Comparison of ENCODE assay signal across 8 mouse cellular contexts in genomic region chr5:129730344-129730743, GRCm38 (mm10). TPM values are rescaled to one million over a fixed set of nuclear protein-coding genes. Genes with fewer than 3 reads are reported as not detected.
A peak's percentile ranks its signal among the peaks of the same experiment; 100 is the strongest.
DNase-seq lines count a peak whose midpoint lies in the region; ATAC-seq and TF ChIP-seq lines count a peak whose summit lies in the region.

No protein-coding gene starts in this region.

- 85% methylated on average over 11 of the region's 11 CpGs for WGBS in hindbrain, embryonic 12.5 days
- 81% methylated on average over 11 of the region's 11 CpGs for WGBS in hindbrain, postnatal 0 days
- 63% methylated on average over 11 of the region's 11 CpGs for WGBS in kidney, embryonic 14.5 days
- 81% methylated on average over 11 of the region's 11 CpGs for WGBS in midbrain, embryonic 16.5 days

- no peak for TF ChIP-seq POLR2A in myocyte (IDR thresholded peaks at IDR 0.05; ENCODE audit: insufficient read length, low read depth)

- no peaks in the 10 kb centered on the region for H3K27me3 ChIP-seq in hindbrain, embryonic 12.5 days
- H3K27me3 ChIP-seq in hindbrain, postnatal 0 days (ENCODE audit: insufficient read depth, low read length) = no peaks in the 10 kb centered on the region
- no peaks in the 10 kb centered on the region for H3K27me3 ChIP-seq in kidney, embryonic 14.5 days (ENCODE audit: control insufficient read depth, insufficient read depth, low read length)
- no peaks in the 10 kb centered on the region for H3K27me3 ChIP-seq in myocyte (ENCODE audit: control insufficient read depth, insufficient read depth, insufficient read length)
- no peaks in the 10 kb centered on the region for H3K27me3 ChIP-seq in midbrain, embryonic 16.5 days (ENCODE audit: control insufficient read depth, insufficient read depth, low read depth, low read length)

- no peak overlapping the region; the same call in 1 of the 2 replicates for H3K4me2 ChIP-seq in hindbrain, embryonic 12.5 days (replicated peaks)
- H3K4me2 ChIP-seq in hindbrain, postnatal 0 days (ENCODE audit: low read depth, low read length) = no peak overlapping the region
- no peak overlapping the region for H3K4me2 ChIP-seq in kidney, embryonic 14.5 days (replicated peaks; ENCODE audit: low read depth, low read length)
- peak overlapping the region; percentile 35 for H3K4me2 ChIP-seq in myocyte (ENCODE audit: low read depth)
- H3K4me2 ChIP-seq in midbrain, embryonic 16.5 days (ENCODE audit: low read length) = no peak overlapping the region

- peak overlapping the region; percentile 6 for H3ac ChIP-seq in myocyte (ENCODE audit: control insufficient read depth, insufficient read length)

- DNase-seq in hindbrain, postnatal 0 days (ENCODE audit: low spot score) = no peak
- peak; percentile 86 to 89 for DNase-seq in cerebellum, adult 18-20 months
- peak; percentile 98 for DNase-seq in heart, adult 11 months
- no peak for DNase-seq in layer of hippocampus, adult 8-10 months (ENCODE audit: low spot score in 2 of 2)

- peak overlapping the region; percentile 3; the same call in 1 of the 2 replicates for H3K27ac ChIP-seq in hindbrain, embryonic 12.5 days
- H3K27ac ChIP-seq in hindbrain, postnatal 0 days = no peak overlapping the region
- peak overlapping the region; percentile 4; the same call in 1 of the 2 replicates for H3K27ac ChIP-seq in kidney, embryonic 14.5 days (ENCODE audit: low read depth, low read length)
- H3K27ac ChIP-seq in midbrain, embryonic 16.5 days (ENCODE audit: low read length) = no peak overlapping the region

- peaks cover 34% of the 10 kb centered on the region for H3K4me1 ChIP-seq in hindbrain, embryonic 12.5 days
- H3K4me1 ChIP-seq in hindbrain, postnatal 0 days (ENCODE audit: insufficient read depth, low read length) = peaks cover 16% of the 10 kb centered on the region
- peaks cover 22% of the 10 kb centered on the region for H3K4me1 ChIP-seq in kidney, embryonic 14.5 days (ENCODE audit: control insufficient read depth, insufficient read depth, low read length)
- H3K4me1 ChIP-seq in midbrain, embryonic 16.5 days (ENCODE audit: control insufficient read depth, insufficient read depth, low read length) = peaks cover 16% of the 10 kb centered on the region

- no peaks in the 10 kb centered on the region for H3K9me3 ChIP-seq in hindbrain, embryonic 12.5 days (replicated peaks)
- no peaks in the 10 kb centered on the region for H3K9me3 ChIP-seq in hindbrain, postnatal 0 days (ENCODE audit: low read length)
- no peaks in the 10 kb centered on the region for H3K9me3 ChIP-seq in kidney, embryonic 14.5 days (ENCODE audit: control insufficient read depth, low read length)
- H3K9me3 ChIP-seq in midbrain, embryonic 16.5 days (replicated peaks; ENCODE audit: control insufficient read depth, low read length, poor library complexity, severe bottlenecking) = no peaks in the 10 kb centered on the region

- ATAC-seq in hindbrain, embryonic 12.5 days (ENCODE audit: low FRiP score) = no peak
- no peak for ATAC-seq in hindbrain, postnatal 0 days
- ATAC-seq in kidney, embryonic 14.5 days (ENCODE audit: low FRiP score, low TSS enrichment) = peak; percentile 28; the same call in 1 of the 2 replicates
- no peak for ATAC-seq in midbrain, embryonic 16.5 days

- TF ChIP-seq CTCF in hindbrain, postnatal 0 days (IDR thresholded peaks at IDR 0.05; ENCODE audit: low read depth) = no peak

- H3K36me3 ChIP-seq in hindbrain, embryonic 12.5 days = no peaks in the 10 kb centered on the region
- no peaks in the 10 kb centered on the region for H3K36me3 ChIP-seq in hindbrain, postnatal 0 days (ENCODE audit: insufficient read depth, low read length)
- H3K36me3 ChIP-seq in kidney, embryonic 14.5 days (ENCODE audit: control insufficient read depth, insufficient read depth, low read length) = no peaks in the 10 kb centered on the region
- H3K36me3 ChIP-seq in myocyte (ENCODE audit: control insufficient read depth, insufficient read depth) = no peaks in the 10 kb centered on the region
- no peaks in the 10 kb centered on the region for H3K36me3 ChIP-seq in midbrain, embryonic 16.5 days (ENCODE audit: control insufficient read depth, insufficient read depth, low read length)

- no peak overlapping the region for H3K4me3 ChIP-seq in hindbrain, embryonic 12.5 days
- no peak overlapping the region for H3K4me3 ChIP-seq in hindbrain, postnatal 0 days (ENCODE audit: low read length)
- no peak overlapping the region for H3K4me3 ChIP-seq in kidney, embryonic 14.5 days (ENCODE audit: low read length)
- H3K4me3 ChIP-seq in myocyte = no peak overlapping the region
- no peak overlapping the region for H3K4me3 ChIP-seq in midbrain, embryonic 16.5 days (ENCODE audit: low read depth, low read length)

- no peak overlapping the region for H3K9ac ChIP-seq in hindbrain, embryonic 12.5 days
- H3K9ac ChIP-seq in hindbrain, postnatal 0 days (replicated peaks; ENCODE audit: low read length) = no peak overlapping the region
- 0 out of 2 replicates have a peak overlapping the region, but pooled peaks have one; percentile 7 for H3K9ac ChIP-seq in kidney, embryonic 14.5 days (ENCODE audit: low read depth, low read length)
- no peak overlapping the region for H3K9ac ChIP-seq in midbrain, embryonic 16.5 days (ENCODE audit: low read depth, low read length)

- H3K79me2 ChIP-seq in myocyte (ENCODE audit: control insufficient read depth, insufficient read depth) = peaks cover 51% of the 10 kb centered on the region

TF ChIP-seq in myocyte, 11 proteins besides CTCF, POLR2A, EP300 and RAD21:
- TF ChIP-seq MYOG (IDR thresholded peaks at IDR 0.05; ENCODE audit: control insufficient read depth in 1 of 3, insufficient read depth in 1 of 3, insufficient read length in 2 of 3, low read depth in 2 of 3) = peak in 2 of 3 experiments; percentile 35 to 44
- TF ChIP-seq TCF12 (IDR thresholded peaks at IDR 0.05; ENCODE audit: insufficient read depth, poor library complexity, severe bottlenecking) = no peak
- peak; percentile 5 to 79 (median 62) for TF ChIP-seq MYOD1 (IDR thresholded peaks at IDR 0.05; ENCODE audit: control insufficient read depth in 1 of 3, insufficient read length in 2 of 3, low read depth in 2 of 3)

RNA-seq across cellular contexts. Expression of gene Nipsnap2, which starts 5.5 kb away (rescaled TPM):
- polyA plus RNA-seq in hindbrain, embryonic 12.5 days (2016; fragmentation: Nextera tagmentation; extraction: Ambion mirVana) = 81.7 and 94.6 TPM in 2 replicates
- 72.3 and 75.7 TPM in 2 replicates for total RNA-seq in hindbrain, postnatal 0 days (2014; rRNA removed)
- polyA plus RNA-seq in hindbrain, postnatal 0 days (2015; fragmentation: Nextera tagmentation; extraction: Ambion mirVana) = 115 and 125 TPM in 2 replicates
- 117 and 137 TPM in 2 replicates for polyA plus RNA-seq in kidney, embryonic 14.5 days (2014; fragmentation: Nextera tagmentation; extraction: Ambion mirVana)
- polyA plus RNA-seq in myocyte (2012; fragmentation: generic; extraction: Trizol) = 67.6 TPM
- polyA plus RNA-seq in midbrain, embryonic 16.5 days (2015; fragmentation: Nextera tagmentation; extraction: Ambion mirVana) = 87.7 and 90.4 TPM in 2 replicates
- total RNA-seq in layer of hippocampus, adult 8-10 months (2022) = 10 to 100 TPM; 79.4 to 85.9 (median 82.6) TPM

RNA-seq across cellular contexts. Expression of gene Mrps17, which starts 15.0 kb away (rescaled TPM):
- 149 and 151 TPM in 2 replicates for polyA plus RNA-seq in hindbrain, embryonic 12.5 days (2016; fragmentation: Nextera tagmentation; extraction: Ambion mirVana)
- total RNA-seq in hindbrain, postnatal 0 days (2014; rRNA removed) = 112 and 113 TPM in 2 replicates
- polyA plus RNA-seq in hindbrain, postnatal 0 days (2015; fragmentation: Nextera tagmentation; extraction: Ambion mirVana) = 156 and 157 TPM in 2 replicates
- 201 and 234 TPM in 2 replicates for polyA plus RNA-seq in kidney, embryonic 14.5 days (2014; fragmentation: Nextera tagmentation; extraction: Ambion mirVana)
- polyA plus RNA-seq in myocyte (2012; fragmentation: generic; extraction: Trizol) = 138 TPM
- polyA plus RNA-seq in midbrain, embryonic 16.5 days (2015; fragmentation: Nextera tagmentation; extraction: Ambion mirVana) = 167 and 170 TPM in 2 replicates
- 10 to 100 TPM; 72.9 to 92.8 (median 78.4) TPM for total RNA-seq in layer of hippocampus, adult 8-10 months (2022)

RNA-seq across cellular contexts. Expression of gene Sept14, which starts 22.0 kb away (rescaled TPM):
- polyA plus RNA-seq in hindbrain, embryonic 12.5 days (2016; fragmentation: Nextera tagmentation; extraction: Ambion mirVana) = not detected in 2 replicates
- total RNA-seq in hindbrain, postnatal 0 days (2014; rRNA removed) = not detected in 2 replicates
- not detected in 2 replicates for polyA plus RNA-seq in hindbrain, postnatal 0 days (2015; fragmentation: Nextera tagmentation; extraction: Ambion mirVana)
- polyA plus RNA-seq in kidney, embryonic 14.5 days (2014; fragmentation: Nextera tagmentation; extraction: Ambion mirVana) = not detected in 2 replicates
- 0.10 TPM for polyA plus RNA-seq in myocyte (2012; fragmentation: generic; extraction: Trizol)
- polyA plus RNA-seq in midbrain, embryonic 16.5 days (2015; fragmentation: Nextera tagmentation; extraction: Ambion mirVana) = not detected in 2 replicates
- total RNA-seq in layer of hippocampus, adult 8-10 months (2022) = not detected

RNA-seq across cellular contexts. Expression of gene Psph, which starts 56.9 kb away (rescaled TPM):
- 35.3 and 36.4 TPM in 2 replicates for polyA plus RNA-seq in hindbrain, embryonic 12.5 days (2016; fragmentation: Nextera tagmentation; extraction: Ambion mirVana)
- 28.3 and 31.0 TPM in 2 replicates for total RNA-seq in hindbrain, postnatal 0 days (2014; rRNA removed)
- polyA plus RNA-seq in hindbrain, postnatal 0 days (2015; fragmentation: Nextera tagmentation; extraction: Ambion mirVana) = 55.3 and 58.1 TPM in 2 replicates
- 61.9 and 68.2 TPM in 2 replicates for polyA plus RNA-seq in kidney, embryonic 14.5 days (2014; fragmentation: Nextera tagmentation; extraction: Ambion mirVana)
- 338 TPM for polyA plus RNA-seq in myocyte (2012; fragmentation: generic; extraction: Trizol)
- 31.1 TPM in 2 replicates for polyA plus RNA-seq in midbrain, embryonic 16.5 days (2015; fragmentation: Nextera tagmentation; extraction: Ambion mirVana)
- 10 to 100 TPM; 23.0 to 31.3 (median 28.6) TPM for total RNA-seq in layer of hippocampus, adult 8-10 months (2022)

Comparison
In these comparisons a context has a peak if more than half of its experiments do, and no peak if none do; other contexts are left out.
1. H3K27ac ChIP-seq: peak in hindbrain, embryonic 12.5 days (single experiment) and kidney, embryonic 14.5 days (single experiment); none in hindbrain, postnatal 0 days (single experiment) and midbrain, embryonic 16.5 days (single experiment).
2. DNase-seq: peak in cerebellum, adult 18-20 months (2 of 2) and heart, adult 11 months (single experiment); none in hindbrain, postnatal 0 days (single experiment) and layer of hippocampus, adult 8-10 months (0 of 2).